Mouse (Mus musculus) Patski (cell line): Measurements from ENCODE around the gene Timm22. TPM values are rescaled to one million over a fixed set of nuclear protein-coding genes. Genes with fewer than 3 reads are reported as not detected.

Experiments used
- ATAC-seq: fragments of 100-300 bp; one replicate; pipeline ENCODE4 v1.8.0; 2021
- CTCF ChIA-PET: fragments of 350-600 bp; sonication (Branson Sonifier 250); formaldehyde crosslinking; loops from one replicate; lab custom pipeline; 2022; ENCODE audit warnings: inconsistent platforms; lab: Charles Lee
- POLR2A ChIA-PET: fragments of 350-600 bp; sonication (Branson Sonifier 250); formaldehyde crosslinking; loops from one replicate; lab custom pipeline; 2022; ENCODE audit warnings: antibody characterized with exemption, inconsistent platforms; lab: Charles Lee
- DNase-seq: peaks from one replicate; pipeline ENCODE4 v3.0.0-alpha.2; 2011; ENCODE audit warnings: low read depth, low spot score
- H3K27me3 ChIP-seq: fragments of 371-371 bp; one replicate; pipeline ENCODE4 v1.5.1; 2021
- CTCF ChIP-seq: fragments of 100-300 bp; IDR thresholded peaks from one replicate; pipeline ENCODE4 v1.5.1; 2021
- in situ Hi-C: fragments of 300-500 bp; cut with MboI; formaldehyde crosslinking; loops from 3 replicates; pipeline ENCODE4 v1.11.1; 2018; ENCODE audit warnings: low pct_unique_long_range_greater_than_20kb, mixed read lengths
- polyA plus RNA-seq: library from polyadenylated mRNA; unstranded; gene quantifications from one replicate; pipeline ENCODE4 v1.2.3, GENCODE M21; 2021

Gene Timm22
- polyA plus RNA-seq, 1 experiment from 2014 or later, result 58.6 TPM

DNA sequence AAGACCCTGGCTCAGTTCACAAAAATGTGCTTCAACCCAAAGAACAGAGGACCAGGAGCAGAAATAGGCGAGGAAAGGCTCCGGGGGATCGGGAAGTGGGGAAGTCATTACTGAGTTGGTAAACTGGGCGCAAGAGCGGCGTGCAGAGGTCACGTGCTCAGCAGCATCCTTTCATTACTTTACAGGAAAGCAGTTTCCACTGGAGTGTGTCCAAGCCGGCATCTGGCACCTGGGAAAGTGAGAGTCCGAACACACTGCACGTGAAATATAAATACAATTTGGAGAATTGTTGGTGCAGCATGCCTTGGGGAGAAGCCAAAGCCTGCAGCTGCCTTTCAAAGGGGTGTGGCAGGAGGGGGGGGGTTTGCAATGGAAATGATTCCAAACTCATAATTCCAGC lies 5.4 kb upstream of the Timm22 start:
- ChIA-PET CTCF (no interaction called here), POLR2A (no interaction called here)
- no peak for TF ChIP-seq CTCF
- no peaks in the 10 kb centered on the region for H3K27me3 ChIP-seq
- DNase-seq, result no peak
- in situ Hi-C loops, result loop anchor here (5.0 to 25.0 kb wide), 6 partner anchors 149 to 617 kb away; no protein-coding TSS in a partner anchor
- ATAC-seq, result no peak

DNA sequence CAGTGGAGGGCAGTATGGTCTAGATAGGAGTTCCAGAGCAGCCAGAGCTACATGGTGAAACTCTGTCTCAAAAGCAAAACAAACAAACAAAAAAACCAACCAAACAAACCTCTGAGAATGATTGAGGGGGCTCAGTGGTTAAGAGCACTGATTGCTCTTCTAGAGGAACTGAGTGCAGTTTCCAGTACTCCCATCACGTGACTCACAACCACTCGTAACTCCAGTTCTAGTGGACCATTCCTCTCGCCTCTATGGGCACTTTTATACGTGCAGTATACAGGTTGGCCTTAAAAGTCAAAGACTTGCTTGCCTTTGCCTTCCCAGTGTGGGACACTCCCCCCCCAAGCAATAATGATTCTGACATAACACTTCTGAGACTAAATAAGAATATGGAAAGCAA lies 1.6 kb upstream of the Timm22 start:
- in situ Hi-C loops, result loop anchor here (10.0 to 25.0 kb wide), 4 partner anchors 320 to 620 kb away; no protein-coding TSS in a partner anchor
- no peaks in the 10 kb centered on the region for H3K27me3 ChIP-seq
- ChIA-PET POLR2A (no interaction called here), CTCF (no interaction called here)
- no peak for ATAC-seq
- TF ChIP-seq CTCF, result no peak
- no peak for DNase-seq

DNA sequence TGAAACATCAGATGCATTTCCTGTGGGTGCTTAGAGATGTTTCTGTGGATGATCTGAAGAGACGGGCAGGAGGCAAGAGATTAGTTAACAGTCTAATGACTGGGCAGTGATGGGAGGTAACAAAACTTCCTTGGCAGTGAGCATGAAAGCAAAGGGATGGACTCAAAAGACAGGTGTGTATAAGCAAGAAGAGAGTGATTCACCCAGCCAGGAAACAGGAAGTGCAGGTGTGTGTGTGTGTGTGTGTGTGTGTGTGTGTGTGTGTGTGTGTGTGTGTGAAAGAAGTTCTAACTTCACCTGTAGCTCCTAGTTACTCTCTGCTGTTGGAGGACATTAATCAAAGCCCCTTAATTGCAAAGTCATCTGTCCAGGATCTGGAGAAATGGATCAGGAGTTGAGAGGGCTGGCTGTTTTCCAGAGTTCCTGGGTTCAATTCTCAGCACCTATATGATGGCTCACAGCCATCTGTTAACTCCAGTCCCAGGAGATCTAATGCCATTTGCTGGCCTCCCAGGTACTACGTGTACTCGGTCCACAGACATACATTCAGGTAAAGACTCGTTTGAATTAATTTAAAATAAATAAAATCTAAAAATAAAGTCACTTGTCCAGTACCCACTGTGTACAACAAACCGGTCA lies 1.0 kb upstream of the Timm22 start:
- in situ Hi-C loops, result loop anchor here (10.0 to 25.0 kb wide), 4 partner anchors 321 to 621 kb away; no protein-coding TSS in a partner anchor
- DNase-seq (no peak), ATAC-seq (no peak)
- H3K27me3 ChIP-seq, result no peaks in the 10 kb centered on the region
- ChIA-PET POLR2A (interaction anchor here (1.5 kb wide), 1 partner anchor 233 kb away, joined by 3 read pairs; no protein-coding TSS in a partner anchor), CTCF (interaction anchor here (0.7 to 1.7 kb wide), 5 partner anchors 11 to 188 kb away, joined by 3 to 9 read pairs (median 3); partner anchors contain the start of genes Dbil5 and Gemin4)
- no peak for TF ChIP-seq CTCF

DNA sequence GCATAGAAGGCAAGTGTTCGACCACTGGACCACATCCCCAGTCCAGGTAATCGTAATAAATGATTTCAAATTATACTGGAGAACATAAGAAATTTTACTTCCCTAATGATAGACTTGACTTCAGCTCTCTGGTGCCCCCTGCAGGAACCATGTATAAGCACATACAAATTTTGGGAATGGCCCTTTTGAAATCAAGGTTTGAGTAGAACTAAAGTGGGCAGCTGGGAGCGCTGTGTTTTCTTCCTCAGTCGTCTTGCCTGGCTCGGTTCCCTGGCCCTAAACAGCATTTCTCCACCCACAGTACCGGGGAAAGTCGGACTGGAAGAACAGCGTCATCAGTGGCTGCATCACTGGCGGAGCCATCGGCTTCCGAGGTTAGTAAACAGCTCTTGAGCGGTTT lies 4.1 kb downstream of the Timm22 start:
- DNase-seq, result no peak
- H3K27me3 ChIP-seq, result no peaks in the 10 kb centered on the region
- no peak for ATAC-seq
- ChIA-PET POLR2A (no interaction called here), CTCF (interaction anchor here (1.3 to 4.0 kb wide), 5 partner anchors 10 to 189 kb away, joined by 3 to 29 read pairs (median 9); no protein-coding TSS in a partner anchor)
- in situ Hi-C loops, result loop anchor here (25.0 kb wide), 1 partner anchor 499 kb away; no protein-coding TSS in a partner anchor
- TF ChIP-seq CTCF, result peak; percentile 80

DNA sequence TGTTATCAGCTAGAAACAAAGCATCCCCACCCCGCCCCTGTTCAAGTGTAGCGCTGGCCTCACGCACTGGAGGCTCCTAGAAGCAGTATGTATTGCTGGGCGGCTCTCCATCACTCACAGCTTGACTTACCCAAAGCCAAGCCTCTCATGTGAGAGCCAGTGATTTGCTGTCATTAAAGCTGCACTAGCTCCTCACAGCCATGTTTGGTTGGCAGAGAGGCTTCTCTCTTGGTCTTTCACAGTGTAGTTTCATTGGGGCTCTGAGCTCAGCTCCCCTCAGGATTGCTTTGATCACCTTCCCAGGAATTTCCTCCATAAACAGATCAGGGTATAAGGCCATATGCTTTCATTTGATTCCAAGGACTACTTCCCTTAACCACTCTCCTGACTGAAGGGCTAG lies 6.5 kb downstream of the Timm22 start:
- in situ Hi-C loops, result loop anchor here (25.0 kb wide), 1 partner anchor 501 kb away; no protein-coding TSS in a partner anchor
- ChIA-PET POLR2A (interaction anchor here (0.7 kb wide), 1 partner anchor 24 kb away, joined by 3 read pairs; no protein-coding TSS in a partner anchor), CTCF (interaction anchor here (0.9 to 4.0 kb wide), 5 partner anchors 8 to 233 kb away, joined by 3 to 29 read pairs (median 3); no protein-coding TSS in a partner anchor)
- DNase-seq (no peak), ATAC-seq (no peak)
- no peaks in the 10 kb centered on the region for H3K27me3 ChIP-seq
- no peak for TF ChIP-seq CTCF

DNA sequence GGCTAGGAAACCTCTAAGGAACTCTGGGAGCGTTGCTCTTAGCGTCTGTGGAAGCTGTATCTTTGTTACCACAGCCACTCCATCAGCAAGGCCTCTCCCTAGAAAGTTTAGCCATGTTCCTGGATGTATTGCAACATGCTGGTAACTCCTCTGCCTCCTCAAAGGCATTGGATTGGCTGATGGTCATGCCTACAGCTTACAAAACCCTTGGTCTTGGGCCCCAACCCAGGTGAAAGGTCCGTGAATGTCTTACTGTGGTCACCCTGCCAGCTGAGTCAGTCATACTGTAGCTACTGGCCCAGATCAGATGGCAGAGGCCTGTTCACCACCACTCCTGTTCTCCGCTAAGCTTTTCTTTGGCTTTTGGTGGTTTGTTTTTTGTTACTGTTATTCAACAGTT lies 8.2 kb downstream of the Timm22 start:
- POLR2A ChIA-PET, result interaction anchor here (0.7 kb wide), 1 partner anchor 15 kb away, joined by 3 read pairs; no protein-coding TSS in a partner anchor
- no peaks in the 10 kb centered on the region for H3K27me3 ChIP-seq
- no peak for ATAC-seq
- in situ Hi-C loops, result loop anchor here (25.0 kb wide), 1 partner anchor 503 kb away; no protein-coding TSS in a partner anchor
- TF ChIP-seq CTCF, result no peak
- CTCF ChIA-PET, result interaction anchor here (0.9 to 1.6 kb wide), 3 partner anchors 10 to 92 kb away, joined by 3 to 4 read pairs (median 3); no protein-coding TSS in a partner anchor
- no peak for DNase-seq

DNA sequence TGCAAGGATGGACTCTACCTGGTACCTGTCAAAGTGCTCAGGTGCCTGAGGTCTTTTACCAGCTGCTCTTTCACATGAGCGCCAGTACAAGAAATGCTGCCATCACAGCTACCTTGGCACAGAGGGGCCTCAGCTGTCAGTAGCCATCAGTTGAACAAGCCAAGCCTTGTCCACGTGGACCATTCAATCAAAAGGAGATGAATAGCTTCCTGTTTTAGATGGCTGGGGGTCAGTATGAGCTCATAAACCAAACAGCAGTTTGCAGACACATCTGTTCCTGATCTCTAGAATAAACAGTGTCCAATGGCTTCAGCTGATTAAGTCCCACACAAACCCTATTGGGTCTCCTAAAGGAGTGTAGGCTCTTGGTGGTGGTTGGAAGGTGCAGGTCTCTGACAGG lies 9.2 kb downstream of the Timm22 start:
- ATAC-seq (no peak), DNase-seq (no peak)
- no peaks in the 10 kb centered on the region for H3K27me3 ChIP-seq
- in situ Hi-C loops, result loop anchor here (25.0 kb wide), 1 partner anchor 504 kb away; no protein-coding TSS in a partner anchor
- CTCF ChIA-PET, result no interaction called here
- POLR2A ChIA-PET, result no interaction called here
- TF ChIP-seq CTCF, result no peak

DNA sequence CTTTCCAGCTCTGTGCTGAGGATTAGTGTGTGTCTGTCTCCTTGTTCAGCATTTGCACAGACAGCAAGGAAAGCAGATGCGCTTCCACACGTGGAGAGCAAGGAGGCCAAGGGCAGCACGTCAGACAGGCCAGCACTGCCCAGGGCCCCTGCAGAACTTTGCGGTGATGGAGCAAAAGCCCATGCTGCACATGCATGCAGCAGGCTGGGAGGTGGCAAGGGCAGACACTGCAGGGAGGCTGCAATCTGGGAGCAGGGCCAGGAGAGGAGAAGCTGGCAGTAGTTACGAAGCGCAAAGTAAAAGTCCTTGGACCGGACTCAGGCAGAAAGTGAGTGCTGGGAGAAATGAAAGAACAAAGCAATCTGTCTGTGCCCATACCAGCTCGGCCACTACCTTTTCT lies 11.7 kb downstream of the Timm22 start:
- DNase-seq (no peak), ATAC-seq (no peak)
- POLR2A ChIA-PET, result no interaction called here
- TF ChIP-seq CTCF, result no peak
- in situ Hi-C loops, result loop anchor here (25.0 kb wide), 1 partner anchor 506 kb away; no protein-coding TSS in a partner anchor
- no peaks in the 10 kb centered on the region for H3K27me3 ChIP-seq
- CTCF ChIA-PET, result interaction anchor here (1.4 kb wide), 1 partner anchor 12 kb away, joined by 4 read pairs; the partner anchor contains the start of gene Timm22

DNA sequence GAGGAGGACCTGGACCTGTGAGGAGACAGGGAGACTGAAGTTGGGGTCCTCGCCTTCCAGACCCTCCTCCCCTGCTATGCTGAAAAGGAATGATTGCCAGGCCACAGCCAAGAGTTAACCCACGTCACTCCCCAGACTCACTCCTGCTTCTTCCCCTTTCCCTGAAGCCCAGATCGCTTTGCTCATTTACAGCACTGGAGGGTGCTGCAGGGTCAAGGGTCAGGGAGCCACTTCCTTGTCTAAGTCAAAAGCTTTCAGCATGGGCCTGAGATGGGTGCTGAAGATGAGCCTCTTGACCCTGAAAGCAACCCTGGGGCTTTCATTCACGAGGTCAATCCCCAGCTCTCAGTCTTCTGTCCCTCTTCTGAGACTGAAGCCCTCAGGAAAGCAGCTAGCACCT lies 12.4 kb downstream of the Timm22 start:
- POLR2A ChIA-PET, result no interaction called here
- DNase-seq, result no peak
- in situ Hi-C loops, result loop anchor here (25.0 kb wide), 1 partner anchor 507 kb away; no protein-coding TSS in a partner anchor
- TF ChIP-seq CTCF, result no peak
- CTCF ChIA-PET, result interaction anchor here (1.0 to 4.4 kb wide), 3 partner anchors 8 to 35 kb away, joined by 4 to 29 read pairs (median 5); partner anchors contain the start of gene Timm22
- no peaks in the 10 kb centered on the region for H3K27me3 ChIP-seq
- no peak for ATAC-seq

DNA sequence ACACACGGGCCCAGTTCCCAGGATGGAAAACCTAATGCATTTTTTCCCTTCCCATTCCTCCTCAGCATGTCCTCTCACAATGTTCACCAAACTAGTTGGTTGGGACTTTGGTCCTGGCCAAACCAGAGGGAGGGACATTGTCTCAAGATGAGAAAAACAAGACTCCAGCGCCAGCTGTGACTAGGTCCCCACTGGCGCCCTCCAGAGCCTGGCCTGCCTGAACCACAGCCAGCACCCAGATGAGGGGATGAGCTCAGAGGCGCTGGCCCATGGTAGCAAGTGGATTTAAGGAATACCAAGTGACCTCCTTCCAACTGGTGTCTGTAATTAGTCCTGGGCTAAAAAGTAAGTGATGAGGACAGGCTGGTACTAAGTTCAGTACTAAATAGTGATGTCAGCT lies 14.1 kb downstream of the Timm22 start:
- ChIA-PET POLR2A (no interaction called here), CTCF (interaction anchor here (0.7 to 4.4 kb wide), 6 partner anchors 10 to 225 kb away, joined by 3 to 29 read pairs (median 4); no protein-coding TSS in a partner anchor)
- ATAC-seq (peak; percentile 25), DNase-seq (no peak)
- TF ChIP-seq CTCF, result no peak
- no peaks in the 10 kb centered on the region for H3K27me3 ChIP-seq
- in situ Hi-C loops, result loop anchor here (25.0 kb wide), 1 partner anchor 509 kb away; no protein-coding TSS in a partner anchor
